Mouse (Mus musculus): ENCODE measurements around the gene Trim5.
"Not testable (repeated sequence)": the region's sequence is repeated elsewhere in the genome, so short reads cannot be mapped to it uniquely, and the experiment has no call there.

DNA sequence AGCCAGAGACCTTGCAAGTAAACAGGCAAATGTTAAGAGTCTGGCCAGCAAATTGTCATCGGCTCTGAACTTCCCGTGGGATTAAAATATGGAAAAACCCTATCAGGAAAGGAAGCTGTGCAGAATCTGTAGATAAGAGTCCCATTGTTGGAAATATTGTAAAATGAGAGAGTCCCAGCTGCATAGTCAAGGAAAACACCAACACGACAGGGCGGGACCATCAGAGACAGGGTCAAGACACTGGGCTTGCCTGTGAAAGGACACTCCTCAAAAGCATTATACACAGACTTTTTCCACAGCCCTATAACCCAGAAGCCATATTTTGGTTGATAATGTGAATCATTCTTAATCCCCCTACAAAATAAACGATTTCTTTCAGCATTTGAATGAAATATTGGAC lies 22.6 kb downstream of the Trim5 start:
- TF ChIP-seq POLR2A (IDR thresholded peaks at IDR 0.05; ENCODE audit: low read depth, low read length); CTCF (IDR thresholded peaks at IDR 0.05; ENCODE audit: extremely low read depth, insufficient read depth, insufficient read length, insufficient replicate concordance): not testable (repeated sequence)

Measured in spleen, adult 2 months (tissue).